Mouse (Mus musculus) adrenal gland, postnatal 36 days (tissue): ENCODE results near the gene Sppl2b. TPM values are rescaled to one million over a fixed set of nuclear protein-coding genes. Genes with fewer than 3 reads are reported as not detected.
"Not testable (repeated sequence)": the region's sequence is repeated elsewhere in the genome, so short reads cannot be mapped to it uniquely, and the experiment has no call there.

Experiments used
- DNase-seq, 2 experiments: peaks; one replicate each; pipeline ENCODE4 v3.0.0; 2021; ENCODE audit warnings: mixed read lengths in 1 of 2
- total RNA-seq, 2 experiments: library from RNA; stranded (reverse); gene quantifications; 2 replicates each; pipeline ENCODE4 v1.2.3; 2021

Gene Sppl2b
- total RNA-seq, 2 experiments from 2014 or later, result 28.1 to 30.3 TPM

DNA sequence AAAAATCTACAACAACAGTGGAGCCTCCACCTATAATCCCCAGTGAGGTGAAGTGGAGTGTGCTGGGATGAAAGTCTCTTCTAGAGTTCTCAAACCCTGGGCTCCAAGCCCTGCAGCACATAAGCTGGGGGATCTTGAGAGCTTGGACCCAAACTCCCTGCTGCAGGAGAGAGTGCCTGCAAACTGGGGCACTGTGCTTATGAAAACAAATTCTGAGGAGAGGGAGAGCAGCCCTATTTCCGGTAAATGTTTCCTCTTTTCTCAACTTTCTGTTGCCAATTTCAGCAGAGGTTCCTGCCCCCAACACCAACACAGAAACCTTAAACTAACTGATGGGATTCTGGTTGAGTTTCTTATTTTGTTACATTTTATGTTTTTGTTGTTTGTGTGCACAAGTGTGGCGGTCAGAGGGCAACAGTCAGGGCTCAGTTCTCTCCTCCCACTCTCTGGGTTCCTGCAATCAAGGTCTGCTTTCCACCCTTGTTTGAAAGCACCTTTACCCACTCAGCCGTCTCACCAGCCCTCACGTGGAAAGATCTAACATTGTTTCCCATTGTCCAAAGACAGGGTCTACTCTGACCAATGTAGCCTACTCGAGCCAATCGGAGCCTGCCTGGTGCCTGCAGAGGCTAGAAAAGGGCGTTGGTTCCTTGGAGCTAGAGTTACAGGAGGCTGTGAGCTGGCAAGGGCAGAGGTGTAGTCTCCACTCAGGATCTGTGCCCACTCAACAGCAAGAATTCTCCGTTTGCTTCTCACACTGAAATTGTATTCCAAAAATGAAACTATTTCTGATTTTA lies 31.0 kb upstream of the Sppl2b start:
- no peak for DNase-seq

DNA sequence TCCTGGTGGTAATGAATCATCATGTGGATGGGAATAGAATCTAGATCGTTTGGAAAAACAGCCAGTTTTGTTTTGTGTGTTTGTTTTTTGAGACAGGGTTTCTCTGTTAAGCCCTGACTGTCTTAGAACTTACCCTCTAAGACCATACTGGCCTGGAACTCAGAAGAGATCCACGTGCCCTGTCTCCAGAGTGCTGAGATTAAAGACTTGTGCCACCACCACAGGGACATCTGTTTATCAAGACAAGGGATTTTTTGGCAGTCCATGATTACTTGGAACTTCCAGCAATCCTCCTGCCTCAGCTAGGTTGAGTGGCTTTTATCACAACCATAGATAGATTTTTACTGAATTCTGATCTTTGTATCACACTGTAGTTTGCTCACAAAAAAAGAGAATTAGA lies 30.2 kb upstream of the Sppl2b start:
- no peak for DNase-seq

DNA sequence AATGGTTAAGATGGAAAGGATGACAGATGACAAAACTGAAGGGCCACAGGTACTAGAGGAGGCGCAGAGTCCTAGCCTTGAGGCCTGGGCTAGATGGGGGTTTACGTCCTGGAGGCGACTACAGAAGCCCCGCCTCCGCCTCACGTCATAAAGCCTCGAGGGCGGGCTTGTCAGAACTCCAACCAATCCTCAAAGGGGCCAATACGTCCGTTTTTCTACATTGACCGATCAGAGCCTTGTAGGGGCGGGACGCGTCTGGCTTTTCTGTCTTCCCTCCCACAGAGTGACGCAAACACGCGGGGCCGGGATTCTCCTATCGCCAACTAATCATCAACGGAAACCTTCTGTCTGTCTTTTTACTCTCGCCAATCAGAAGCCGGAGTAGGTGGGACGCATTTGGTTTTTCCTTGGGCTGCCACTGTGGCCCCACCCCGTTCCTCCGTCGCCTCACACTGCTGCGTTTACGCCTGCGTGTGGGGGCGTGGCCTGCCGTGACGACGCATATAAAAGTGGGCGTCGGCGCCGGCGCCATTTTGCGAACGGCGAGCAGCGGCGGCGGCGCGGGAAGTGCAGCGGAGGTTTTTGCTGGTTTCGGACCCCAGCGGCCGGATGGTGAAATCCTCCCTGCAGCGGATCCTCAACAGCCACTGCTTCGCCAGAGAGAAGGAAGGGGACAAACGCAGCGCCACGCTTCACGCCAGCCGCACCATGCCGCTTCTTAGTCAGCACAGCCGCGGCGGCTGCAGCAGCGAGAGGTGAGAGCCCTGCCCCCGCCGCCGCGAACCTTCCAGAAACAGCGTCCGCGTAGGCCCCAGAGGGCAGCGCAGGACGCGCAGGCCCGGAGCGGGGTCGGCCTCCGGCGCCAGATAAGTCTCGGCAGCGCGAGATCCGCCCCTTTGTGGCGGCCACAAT lies 28.7 kb upstream of the Sppl2b start, which contains the start of gene Oaz1:
TSS of gene Oaz1 (plus strand) at position 506 of the 912 bp plus-strand sequence.
- DNase-seq, result peak; percentile 97 to 98

DNA sequence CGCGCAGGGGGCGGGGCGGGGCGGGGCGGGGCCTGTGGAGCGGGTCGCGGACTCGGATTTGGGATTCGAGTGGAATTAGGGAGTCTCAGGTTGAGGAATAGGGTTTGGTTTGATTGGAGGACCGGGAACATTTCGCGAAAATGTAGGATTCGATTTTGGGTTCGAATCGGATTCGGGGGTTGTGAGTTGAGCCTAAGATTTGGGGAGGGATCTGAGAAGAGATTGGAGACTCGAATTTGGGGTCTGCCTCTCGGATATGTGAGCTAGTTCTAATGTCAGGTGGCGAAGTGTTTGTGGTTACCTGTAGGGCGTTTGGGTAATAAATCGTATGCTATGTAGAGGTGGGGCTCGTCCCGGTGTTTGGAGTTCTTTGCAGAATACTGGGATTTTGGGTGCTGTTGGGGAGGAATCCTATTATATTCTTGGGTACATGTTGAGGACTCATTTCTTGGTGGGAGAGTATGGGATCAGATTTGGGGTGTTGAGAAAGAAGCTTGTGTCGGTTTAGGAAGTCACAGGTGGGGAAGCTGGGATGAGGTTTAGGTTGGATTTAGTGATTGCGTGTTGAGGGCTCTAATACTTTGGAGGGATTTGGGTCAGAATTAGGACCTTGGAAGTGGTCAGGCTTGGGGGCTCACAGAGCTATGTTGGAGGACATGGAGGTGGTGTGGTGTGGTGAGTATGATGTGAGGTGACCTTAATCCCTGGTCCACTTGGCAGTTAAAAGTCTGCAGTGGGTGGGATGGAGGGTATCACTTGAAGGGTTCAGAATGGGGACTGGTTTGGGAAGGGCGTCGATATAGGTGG lies 27.8 kb upstream of the Sppl2b start:
- DNase-seq, result no peak

DNA sequence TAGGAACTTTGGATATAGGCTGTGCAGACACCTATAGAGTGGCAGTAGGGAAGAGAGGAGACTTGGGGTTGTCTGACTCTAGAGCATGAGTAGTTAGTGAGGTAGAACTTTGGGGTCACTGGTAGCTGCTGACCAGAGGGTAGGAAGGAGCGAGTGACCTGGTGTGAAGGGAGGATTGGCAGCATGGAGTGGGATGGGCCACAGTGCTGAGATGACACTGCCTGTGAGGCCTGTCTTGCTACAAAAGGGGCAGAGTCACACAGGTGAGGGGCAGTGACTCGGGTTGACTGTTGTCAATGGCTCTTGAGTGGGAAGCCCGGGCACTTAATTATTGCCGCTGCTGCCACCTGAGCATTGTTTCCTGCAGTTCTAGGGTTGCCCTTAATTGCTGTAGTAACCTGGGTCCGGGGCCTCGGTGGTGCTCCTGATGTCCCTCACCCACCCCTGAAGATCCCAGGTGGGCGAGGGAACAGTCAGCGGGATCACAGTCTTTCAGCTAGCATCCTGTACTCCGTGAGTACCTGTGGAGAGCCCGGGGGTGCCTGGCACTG lies 27.1 kb upstream of the Sppl2b start:
- DNase-seq, result peak in 1 of 2 experiments; percentile 38

DNA sequence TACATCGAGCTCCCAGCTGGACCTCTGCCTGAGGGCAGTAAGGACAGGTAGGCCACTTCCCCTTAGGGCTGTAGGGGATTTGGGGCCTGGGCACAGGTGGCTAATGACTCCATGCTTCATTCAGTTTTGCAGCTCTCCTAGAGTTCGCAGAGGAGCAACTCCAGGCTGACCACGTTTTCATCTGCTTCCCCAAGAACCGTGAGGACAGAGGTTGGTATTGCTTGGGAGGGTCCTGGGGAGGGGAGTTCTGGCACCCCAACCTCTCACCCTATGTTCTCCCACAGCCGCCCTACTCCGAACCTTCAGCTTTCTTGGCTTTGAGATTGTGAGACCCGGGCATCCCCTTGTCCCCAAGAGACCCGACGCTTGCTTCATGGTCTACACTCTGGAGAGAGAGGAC lies 26.5 kb upstream of the Sppl2b start:
- DNase-seq, result not testable (repeated sequence)

DNA sequence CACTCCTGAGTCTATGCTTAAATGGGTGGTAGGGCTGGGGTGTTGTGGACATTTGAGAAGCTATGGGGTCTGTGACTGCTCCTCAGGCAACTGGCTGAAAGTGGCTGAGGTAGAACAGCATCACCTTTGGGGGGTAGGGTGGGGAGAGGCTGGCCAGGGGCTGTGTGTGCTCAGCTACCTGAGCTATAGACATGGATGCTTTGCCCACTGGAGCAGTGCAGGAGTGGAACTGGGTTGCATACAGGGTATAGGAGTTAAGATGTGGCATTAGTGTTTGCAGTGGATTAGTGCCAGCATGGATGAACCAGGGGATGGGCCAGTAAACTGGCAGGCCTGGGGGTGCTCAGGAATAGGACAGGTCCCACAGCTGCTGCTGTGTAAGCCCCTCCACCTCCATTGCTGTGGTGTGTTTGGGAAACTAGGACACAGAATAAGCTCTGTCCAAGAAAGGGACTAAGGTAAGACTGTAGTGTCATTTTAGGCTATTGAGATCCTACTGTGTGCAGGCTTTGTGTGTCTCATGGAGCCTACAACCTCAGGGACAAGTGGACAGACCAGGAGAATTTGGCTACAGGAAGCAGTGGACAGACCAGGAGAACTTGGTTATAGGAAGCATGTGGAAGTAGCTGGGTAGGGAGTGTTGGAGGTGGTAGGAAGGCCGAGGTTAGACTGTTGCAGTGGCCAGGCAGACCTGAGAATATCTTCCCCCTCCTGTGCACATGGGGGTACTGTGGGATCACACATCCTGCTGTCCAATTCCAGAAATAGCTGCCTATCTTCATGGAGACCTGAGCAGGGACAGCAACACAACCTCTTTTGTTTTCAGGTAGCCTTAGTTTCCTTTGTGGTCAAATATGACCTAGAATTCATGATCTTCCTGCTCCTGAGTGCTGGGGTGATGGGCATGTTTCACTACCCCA lies 25.5 kb upstream of the Sppl2b start:
- no peak for DNase-seq

DNA sequence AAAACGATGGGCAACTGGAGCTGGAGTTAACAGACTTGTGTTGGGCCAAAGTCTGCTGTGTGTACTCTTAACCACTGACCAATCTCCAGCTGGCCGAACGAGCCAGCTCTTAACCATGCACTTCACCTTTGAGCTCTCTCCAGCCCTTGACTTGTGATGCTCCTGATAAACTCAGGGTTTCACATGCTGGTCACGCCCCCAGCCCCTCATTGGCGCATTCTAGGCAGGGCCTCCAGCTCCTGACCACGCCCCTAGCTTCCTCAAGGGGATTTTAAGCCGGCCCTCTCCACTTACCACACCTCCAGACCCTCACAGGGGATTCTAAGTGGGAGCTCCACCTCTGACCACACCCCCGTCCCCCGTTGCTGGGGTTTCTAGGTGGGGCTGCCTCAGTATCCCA lies 23.9 kb upstream of the Sppl2b start:
- peak; percentile 80 to 82 for DNase-seq

DNA sequence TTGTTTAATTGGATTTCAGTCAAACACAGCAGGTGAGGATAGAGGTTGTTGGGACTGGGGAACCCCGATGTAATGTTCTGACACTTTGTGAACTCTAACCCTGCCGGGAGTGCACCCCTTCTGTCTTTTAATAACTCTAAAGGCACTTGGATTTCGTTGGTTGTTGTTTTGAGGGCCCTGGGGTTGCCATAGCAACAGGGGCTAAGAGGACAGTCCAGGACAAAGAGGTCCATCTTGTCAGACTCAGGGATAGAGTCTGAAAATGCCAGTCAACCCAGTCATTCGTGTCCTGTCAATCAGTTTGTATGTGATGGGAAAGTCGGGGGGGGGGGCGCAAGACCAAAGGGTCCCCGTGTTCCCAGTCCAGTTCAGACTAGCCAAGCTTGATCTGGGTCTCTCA lies 22.3 kb upstream of the Sppl2b start:
- no peak for DNase-seq

DNA sequence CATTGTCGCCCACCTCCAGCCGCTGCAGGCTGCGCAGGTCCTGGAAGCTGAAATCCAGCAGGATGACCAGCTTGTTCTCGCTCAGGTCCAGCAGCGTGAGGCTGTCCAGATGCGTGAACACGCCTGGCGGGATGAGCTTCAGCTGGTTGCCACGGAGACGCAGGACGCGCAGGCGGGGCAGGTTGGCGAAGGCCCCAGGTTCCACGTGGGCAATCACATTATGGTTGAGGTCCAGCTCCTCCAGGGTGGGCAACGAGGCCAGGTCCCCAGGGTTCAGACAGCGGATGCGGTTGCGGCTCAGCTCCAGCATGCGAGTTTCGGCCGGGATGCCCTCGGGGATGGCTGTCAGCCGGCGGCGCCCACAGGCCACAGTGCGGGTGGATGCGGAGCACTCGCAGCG lies 19.5 kb upstream of the Sppl2b start:
- DNase-seq, result no peak

DNA sequence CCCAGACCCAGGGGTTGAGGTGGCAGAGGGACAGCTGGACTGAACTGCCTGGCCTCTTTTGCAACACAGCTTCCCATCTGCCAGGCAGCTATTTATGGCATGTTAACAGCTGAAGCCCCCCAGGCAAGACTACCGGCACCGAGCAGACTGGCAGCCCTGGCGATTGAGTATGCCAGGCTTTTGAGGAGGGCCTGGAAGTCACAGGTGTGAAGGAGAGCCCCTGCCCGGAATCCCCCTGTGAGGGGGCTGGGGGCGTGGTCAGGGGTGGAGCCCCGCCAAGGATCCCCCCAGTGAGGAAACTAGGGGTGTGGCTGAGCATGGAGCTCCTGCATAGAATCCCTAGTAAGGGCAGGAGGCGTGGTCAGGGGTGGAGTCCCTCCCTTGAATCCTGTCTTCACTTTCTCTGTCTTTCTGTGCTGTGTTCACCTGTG lies 18.1 kb upstream of the Sppl2b start:
- DNase-seq, result no peak

DNA sequence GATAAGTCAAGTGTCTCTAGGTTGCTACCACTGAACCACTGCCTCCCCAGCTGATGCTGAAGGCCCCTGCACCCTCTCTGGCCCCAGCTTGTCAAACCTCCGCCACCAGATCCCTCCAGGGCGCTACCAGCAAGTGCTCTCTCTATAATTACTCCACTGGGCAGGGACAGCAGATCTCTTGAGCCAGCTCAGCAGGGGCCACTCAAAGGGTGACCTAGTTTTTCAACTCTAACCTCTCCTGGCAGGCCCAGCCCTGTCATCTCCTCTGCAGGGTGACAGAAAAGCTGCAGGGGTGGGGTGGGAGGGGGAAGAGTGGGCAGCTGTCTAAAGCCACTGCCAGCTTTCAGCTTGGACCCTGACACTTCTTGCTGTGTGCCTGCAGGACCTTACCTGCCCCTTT lies 17.2 kb upstream of the Sppl2b start:
- DNase-seq, result peak; percentile 53 to 61

DNA sequence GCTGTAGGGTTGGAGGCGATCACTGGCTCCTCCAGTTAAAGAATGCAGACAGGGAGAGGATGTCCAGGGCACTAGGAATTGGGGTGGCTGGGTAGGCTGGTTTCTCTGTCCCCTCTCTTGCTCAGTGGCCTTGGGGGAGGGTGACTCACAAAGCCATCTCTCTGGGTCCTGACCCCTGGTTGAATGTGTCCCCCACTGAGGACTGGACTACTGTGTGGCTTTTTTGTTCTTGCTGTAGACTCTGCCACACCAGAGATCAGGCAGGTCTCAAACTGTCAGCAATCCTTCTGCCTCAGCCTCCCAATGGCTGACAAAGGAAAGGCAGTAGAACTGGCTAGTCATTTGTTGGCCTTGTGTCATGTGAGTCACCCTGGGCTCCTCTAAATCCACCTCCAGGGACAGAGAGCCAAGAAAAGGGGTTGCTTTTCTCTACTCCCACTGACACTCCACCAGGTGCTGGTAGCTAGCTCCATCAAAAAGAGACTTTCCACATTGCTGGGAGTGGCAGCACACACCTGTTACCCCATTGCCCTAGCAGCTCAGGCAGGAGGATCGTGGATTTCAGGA lies 16.6 kb upstream of the Sppl2b start:
- DNase-seq, result peak; percentile 68

DNA sequence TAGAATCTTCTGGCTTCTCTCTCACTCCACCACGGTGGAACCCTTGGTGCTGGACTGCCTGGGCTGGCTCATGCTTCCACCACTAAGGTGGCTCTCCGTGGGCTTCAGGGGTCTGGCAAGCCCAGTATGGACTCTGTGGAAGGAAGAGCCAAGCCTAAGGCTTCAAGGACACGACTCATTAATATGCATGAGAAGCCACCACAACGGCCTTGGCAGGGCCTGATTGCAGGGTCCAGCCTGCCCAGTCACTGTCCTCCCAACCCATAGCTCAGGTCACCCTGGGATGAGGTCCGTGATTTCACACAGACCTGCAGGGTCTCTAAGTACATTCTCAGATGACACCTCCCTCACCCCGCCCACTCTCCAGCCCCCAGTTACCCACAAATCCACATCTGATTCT lies 15.2 kb upstream of the Sppl2b start:
- DNase-seq, result peak; percentile 32 to 46

DNA sequence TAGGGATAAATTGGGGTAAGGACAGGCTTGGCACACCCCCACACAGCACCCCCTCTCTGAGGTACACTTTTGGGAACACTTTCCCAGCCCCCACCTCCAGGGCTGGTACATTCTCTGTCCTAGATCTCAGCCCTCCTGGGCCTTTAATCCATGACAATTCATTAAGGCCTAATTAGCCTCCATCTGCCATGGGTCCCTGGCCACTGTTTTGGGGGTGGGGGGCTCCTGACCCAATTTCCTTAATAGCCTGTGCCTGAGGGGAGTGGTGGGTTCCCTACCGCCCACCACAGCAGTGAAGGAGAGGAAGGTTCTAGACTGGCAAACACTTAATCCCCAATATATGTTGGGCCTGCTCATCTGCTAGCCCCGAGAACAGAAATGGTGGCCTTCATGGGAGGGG lies 13.4 kb upstream of the Sppl2b start:
- no peak for DNase-seq

DNA sequence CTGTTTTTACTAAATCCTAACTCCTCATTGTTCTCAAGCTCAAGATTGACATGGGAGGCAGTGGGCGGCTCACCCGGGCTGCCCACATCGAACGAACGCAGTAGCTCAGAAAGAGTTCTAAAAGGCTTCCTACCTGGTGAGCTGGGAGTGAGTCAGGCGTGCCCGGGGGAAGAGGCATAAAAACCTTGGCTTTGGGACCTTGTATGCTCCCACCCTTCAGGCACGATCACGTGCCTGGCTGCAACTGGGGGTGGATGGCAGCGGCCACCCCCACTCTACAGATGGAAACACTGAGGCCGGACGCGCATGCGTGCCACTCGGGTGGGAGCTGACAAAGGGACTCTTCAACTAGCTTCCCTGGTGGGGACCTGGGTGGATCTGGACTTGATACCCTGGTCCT lies 12.7 kb upstream of the Sppl2b start:
- no peak for DNase-seq

DNA sequence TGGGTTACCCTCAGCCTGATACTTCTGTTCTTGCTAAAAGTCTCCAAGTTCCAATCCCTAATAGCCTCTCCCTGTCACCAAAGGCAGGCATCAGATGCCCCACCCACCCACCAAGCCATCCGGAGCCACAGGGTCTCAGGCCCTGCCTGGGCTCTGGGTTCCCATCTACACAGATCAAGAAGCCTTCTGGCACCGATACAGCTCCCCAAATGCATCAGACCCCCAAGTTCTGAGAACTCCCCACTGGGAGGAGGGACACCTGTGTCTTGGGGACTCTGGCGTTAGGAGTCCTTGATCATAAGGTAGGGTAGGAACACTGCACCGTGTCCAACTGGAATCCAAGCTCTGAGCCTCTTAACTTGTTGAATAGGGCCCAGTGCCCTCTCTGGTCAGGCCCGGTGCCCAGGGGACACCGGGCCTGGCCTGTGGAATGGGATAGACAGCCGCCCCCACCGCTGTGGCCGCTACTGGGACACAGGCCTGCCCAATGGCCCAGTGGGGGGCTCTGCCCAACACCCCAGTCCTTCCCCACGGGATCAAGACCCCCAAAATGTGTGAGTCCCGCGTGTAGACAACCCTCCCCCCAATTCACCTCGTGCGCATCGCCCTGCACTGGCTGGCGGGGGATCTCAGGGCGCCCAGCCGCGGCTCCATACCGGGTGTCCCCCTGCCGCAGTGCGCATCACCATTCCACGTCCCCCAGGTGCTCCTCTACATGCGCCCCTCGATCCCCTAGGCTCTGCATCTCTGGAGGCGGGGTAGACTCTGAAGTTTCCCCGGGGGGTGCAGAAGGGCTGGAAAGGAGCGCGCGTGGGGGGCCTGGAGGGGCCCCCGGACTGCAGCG lies 11.8 kb upstream of the Sppl2b start:
- no peak for DNase-seq

DNA sequence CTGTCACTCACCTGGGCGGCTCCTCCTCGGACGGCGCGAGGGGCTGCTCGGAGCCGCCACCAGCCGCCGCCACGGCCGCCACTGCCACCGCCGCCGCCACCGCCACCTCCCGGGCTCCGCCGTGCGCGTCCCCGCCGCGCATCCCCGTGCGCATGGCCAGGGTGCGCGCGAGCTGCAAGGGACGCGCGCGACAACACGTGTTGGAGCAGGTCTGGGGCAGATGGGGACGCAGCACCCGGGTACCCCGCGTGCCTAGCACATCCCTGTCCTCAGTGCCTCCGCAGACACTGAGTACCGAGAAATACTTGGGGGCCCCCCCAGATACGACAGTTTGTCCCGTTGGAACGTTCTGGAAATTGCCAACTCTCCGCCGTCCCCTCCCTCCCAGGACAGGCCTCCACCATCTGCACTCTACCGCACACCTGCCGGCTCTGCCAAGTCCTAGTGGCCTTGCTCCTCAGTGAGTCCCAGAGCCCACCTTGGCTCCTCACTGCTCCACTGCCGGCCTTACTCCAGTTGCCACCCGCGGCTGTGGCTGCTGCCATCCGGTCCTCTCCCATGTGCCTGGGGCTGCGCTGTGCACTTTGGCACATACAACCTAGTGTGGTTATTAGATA lies 11.0 kb upstream of the Sppl2b start, which contains the start of gene Lingo3:
TSS of gene Lingo3 (minus strand) at position 109 of the 617 bp plus-strand sequence.
- DNase-seq, result peak; percentile 55 to 74
